Mouse (Mus musculus) bone marrow macrophage, adult 2 months (primary cell): ENCODE measurements around the gene Prdx1. TPM values are rescaled to one million over a fixed set of nuclear protein-coding genes. Genes with fewer than 3 reads are reported as not detected.

Source experiments
- H3K27ac ChIP-seq: 2 replicates; pipeline ENCODE4 v1.5.1; 2012; ENCODE audit warnings: low read depth, low read length; ENCODE audit not compliant: insufficient read depth
- H3K4me1 ChIP-seq: 2 replicates; pipeline ENCODE4 v1.6.1; 2012; ENCODE audit warnings: low read length; ENCODE audit not compliant: control insufficient read depth, insufficient read depth
- H3K4me3 ChIP-seq: 2 replicates; pipeline ENCODE4 v1.5.1; 2012; ENCODE audit warnings: mild to moderate bottlenecking, low read length, moderate library complexity; ENCODE audit not compliant: insufficient read depth
- CTCF ChIP-seq: IDR thresholded peaks from 2 replicates; pipeline ENCODE4 v1.5.1; 2012; ENCODE audit warnings: low read depth, mild to moderate bottlenecking, low read length, moderate library complexity
- POLR2A ChIP-seq: IDR thresholded peaks from 2 replicates; pipeline ENCODE4 v1.6.1; 2012; ENCODE audit warnings: mild to moderate bottlenecking, low read depth, low read length, borderline replicate concordance
- polyA plus RNA-seq: library from polyadenylated mRNA; stranded (reverse); fragments of >200 nt; gene quantifications from 2 replicates; pipeline ENCODE4 v1.2.4, GENCODE M21; 2012; ENCODE audit not compliant: missing spikeins, insufficient read depth, insufficient read length

The Prdx1 gene
- 2,298 and 2,420 TPM in 2 replicates for polyA plus RNA-seq

- peak within 1 kb of the TSS; percentile 82 for H3K27ac ChIP-seq
- H3K4me1 ChIP-seq: peaks cover 33% of the 10 kb centered on the region
- peak; percentile 93 for TF ChIP-seq POLR2A
- TF ChIP-seq CTCF: no peak
- H3K4me3 ChIP-seq: peak within 1 kb of the TSS; percentile 78
These were observed at the start of gene Prdx1 for GRCm38 (mm10) chr4:116685402-116686061. TSS of gene Prdx1 (plus strand) at chr4:116685544.

- Histone ChIP-seq H3K4me3 (no peak overlapping the region), H3K4me1 (no peaks in the 10 kb centered on the region), H3K27ac (no peak overlapping the region)
- TF ChIP-seq POLR2A: no peak
- no peak for TF ChIP-seq CTCF
These were observed 46.5 kb upstream of the Prdx1 start for GRCm38 (mm10) chr4:116638821-116639220.

DNA sequence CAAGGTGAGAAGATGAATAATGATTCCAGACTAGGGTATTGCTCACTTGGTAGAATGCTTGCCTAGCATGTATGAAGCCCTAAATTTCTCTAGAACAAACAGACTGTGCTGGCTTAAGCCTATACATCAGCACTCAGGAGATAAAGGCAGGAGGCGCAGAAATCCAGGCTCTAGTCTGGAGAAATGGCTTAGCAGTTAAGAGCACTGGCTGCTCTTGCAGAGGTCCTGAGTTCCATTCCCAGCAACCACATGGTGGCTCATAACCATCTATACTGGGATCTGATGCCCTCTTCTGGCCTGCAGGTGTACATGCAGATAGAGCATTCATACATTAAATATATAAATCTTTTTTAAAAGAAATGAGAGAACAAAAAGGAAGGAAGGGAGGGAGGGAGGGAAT lies 43.3 kb upstream of the Prdx1 start:
- no peak overlapping the region for H3K27ac ChIP-seq
- TF ChIP-seq POLR2A: no peak
- no peak for TF ChIP-seq CTCF
- peaks cover 15% of the 10 kb centered on the region for H3K4me1 ChIP-seq
- H3K4me3 ChIP-seq: no peak overlapping the region

DNA sequence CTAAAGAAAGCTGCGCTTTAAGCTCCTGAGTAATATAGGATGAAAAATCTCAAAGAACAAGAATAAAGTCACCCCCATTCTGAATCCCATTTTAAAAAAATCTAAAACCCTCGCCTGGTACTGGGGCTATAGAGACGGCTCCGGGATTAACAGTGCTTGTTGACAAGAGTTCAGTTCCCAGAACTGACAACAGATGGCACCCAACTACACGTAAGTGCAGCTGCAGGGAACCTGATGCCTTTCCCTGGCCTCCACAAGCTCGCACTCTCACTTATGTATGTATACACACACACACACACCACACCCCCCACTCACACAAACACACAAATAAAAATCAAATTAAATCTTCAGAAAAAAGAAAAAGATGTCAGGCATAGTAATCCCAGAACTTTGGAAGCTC lies 41.0 kb upstream of the Prdx1 start:
- Histone ChIP-seq H3K4me1 (peaks cover 22% of the 10 kb centered on the region), H3K27ac (no peak overlapping the region), H3K4me3 (no peak overlapping the region)
- TF ChIP-seq POLR2A: no peak
- TF ChIP-seq CTCF: no peak

GRCm38 (mm10) chr4:116645624-116646023 lies 39.7 kb upstream of the Prdx1 start:
- Histone ChIP-seq H3K4me1 (peaks cover 22% of the 10 kb centered on the region), H3K4me3 (no peak overlapping the region), H3K27ac (no peak overlapping the region)
- TF ChIP-seq CTCF (no peak), POLR2A (no peak)

DNA sequence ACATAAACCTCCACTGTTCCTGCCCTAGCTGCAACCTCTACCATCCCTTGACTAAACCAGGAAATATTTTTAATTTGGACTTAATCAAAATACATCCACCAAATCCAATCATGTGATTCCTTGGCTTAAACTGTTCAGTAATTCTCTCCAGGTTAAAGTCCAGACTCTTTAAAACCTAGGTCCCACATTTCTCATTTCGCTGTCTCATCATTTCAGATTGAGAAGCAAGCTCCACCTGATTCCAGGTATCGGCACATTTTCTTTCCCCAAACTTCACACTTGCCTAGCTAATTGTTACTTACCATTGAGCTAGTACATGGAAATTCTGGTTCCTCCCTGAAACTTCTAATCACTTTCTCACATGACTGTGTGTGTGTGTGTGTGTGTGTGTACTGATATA lies 35.9 kb upstream of the Prdx1 start:
- Histone ChIP-seq H3K4me3 (peak overlapping the region; percentile 91), H3K27ac (peak overlapping the region; percentile 87), H3K4me1 (peaks cover 39% of the 10 kb centered on the region)
- no peak for TF ChIP-seq POLR2A
- TF ChIP-seq CTCF: no peak

DNA sequence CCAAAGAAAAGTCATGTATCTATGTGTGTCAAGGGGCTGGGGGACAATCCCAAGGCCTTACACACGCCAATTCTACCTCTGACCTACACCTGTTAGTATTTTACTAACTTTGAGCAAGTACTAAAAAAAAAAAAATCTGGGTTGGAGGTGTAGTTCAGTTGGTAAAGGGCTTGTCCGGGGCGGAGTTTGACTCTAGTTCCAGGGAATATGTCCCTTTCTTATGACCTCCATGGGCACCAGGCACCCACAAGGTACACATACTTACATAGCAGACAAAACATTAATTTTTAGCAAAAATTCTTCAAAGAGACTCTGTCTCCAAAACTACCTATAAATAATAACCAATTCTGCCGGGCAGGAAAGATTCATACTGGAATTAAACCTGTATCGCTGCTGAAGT lies 35.0 kb upstream of the Prdx1 start:
- TF ChIP-seq CTCF: no peak
- Histone ChIP-seq H3K4me3 (peak overlapping the region; percentile 91), H3K27ac (peak overlapping the region; percentile 87), H3K4me1 (peaks cover 41% of the 10 kb centered on the region)

- H3K27ac ChIP-seq: peak within 1 kb of the TSS; percentile 87
- H3K4me3 ChIP-seq: peak within 1 kb of the TSS; percentile 91
- TF ChIP-seq CTCF: no peak
- TF ChIP-seq POLR2A: peak; percentile 70; the same call in 1 of the 2 replicates
- peaks cover 43% of the 10 kb centered on the region for H3K4me1 ChIP-seq
These were observed 34.2 kb upstream of the Prdx1 start, which contains the start of gene Akr1a1 for GRCm38 (mm10) chr4:116650924-116651796. TSS of gene Akr1a1 (minus strand) at chr4:116651680.

GRCm38 (mm10) chr4:116651797-116652135 lies 33.6 kb upstream of the Prdx1 start:
- TF ChIP-seq CTCF (no peak), POLR2A (no peak)
- Histone ChIP-seq H3K4me3 (peak overlapping the region; percentile 91), H3K4me1 (peaks cover 46% of the 10 kb centered on the region), H3K27ac (peak overlapping the region; percentile 87)

DNA sequence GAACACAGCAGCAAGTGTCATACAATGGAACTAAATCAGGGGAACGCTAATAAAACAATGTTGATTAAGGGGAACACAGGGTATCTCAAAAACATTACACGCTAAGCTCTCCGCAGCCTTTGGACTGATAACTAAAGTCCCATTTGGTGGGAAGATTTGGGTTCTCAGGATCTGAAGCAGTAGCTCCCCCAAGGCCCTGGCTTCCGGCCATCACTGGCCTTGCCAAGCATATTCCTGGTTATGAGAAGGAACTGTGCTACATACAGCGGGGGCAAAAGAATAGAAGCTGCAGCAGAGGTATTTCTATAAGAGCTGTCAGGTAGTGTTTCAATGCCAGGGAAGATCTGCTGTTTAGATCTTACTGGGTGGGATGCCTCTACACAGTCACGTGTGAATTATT lies 32.1 kb upstream of the Prdx1 start:
- Histone ChIP-seq H3K4me3 (no peak overlapping the region), H3K27ac (no peak overlapping the region), H3K4me1 (peaks cover 49% of the 10 kb centered on the region)
- TF ChIP-seq POLR2A (no peak), CTCF (no peak)
